Mouse (Mus musculus) heart, adult 11 months (tissue): ENCODE data around the gene Sox5.
A peak's percentile ranks its signal among the peaks of the same experiment; 100 is the strongest.

Source experiments
- DNase-seq: peaks from one replicate; pipeline ENCODE4 v3.0.0; 2022

Gene Sox5

GRCm38 (mm10) chr6:144561718-144562117 lies 220.1 kb downstream of the Sox5 start:
- peak; percentile 27 for DNase-seq

- DNase-seq: peak; percentile 39
These were observed 221.6 kb downstream of the Sox5 start for GRCm38 (mm10) chr6:144560211-144560610.

- no peak for DNase-seq
These were observed 228.3 kb downstream of the Sox5 start for GRCm38 (mm10) chr6:144553476-144553875.

- peak; percentile 66 for DNase-seq
These were observed 232.8 kb downstream of the Sox5 start for GRCm38 (mm10) chr6:144548991-144549390.

GRCm38 (mm10) chr6:144547141-144547540 lies 234.6 kb downstream of the Sox5 start:
- DNase-seq: peak; percentile 51

- DNase-seq: peak; percentile 55
These were observed 236.2 kb downstream of the Sox5 start for GRCm38 (mm10) chr6:144545549-144545948.

GRCm38 (mm10) chr6:144541316-144541715 lies 240.5 kb downstream of the Sox5 start:
- DNase-seq: no peak

- DNase-seq: peak; percentile 74
These were observed 242.2 kb downstream of the Sox5 start for GRCm38 (mm10) chr6:144539439-144540192.

GRCm38 (mm10) chr6:144523479-144523878 lies 258.3 kb downstream of the Sox5 start:
- peak; percentile 72 for DNase-seq

- DNase-seq: no peak
These were observed 263.0 kb downstream of the Sox5 start for GRCm38 (mm10) chr6:144518811-144519210.

GRCm38 (mm10) chr6:144515905-144516304 lies 265.9 kb downstream of the Sox5 start:
- no peak for DNase-seq

GRCm38 (mm10) chr6:144513761-144514160 lies 268.0 kb downstream of the Sox5 start:
- DNase-seq: peak; percentile 86

GRCm38 (mm10) chr6:144511925-144512324 lies 269.9 kb downstream of the Sox5 start:
- peak; percentile 52 for DNase-seq

GRCm38 (mm10) chr6:144510147-144510546 lies 271.6 kb downstream of the Sox5 start:
- peak; percentile 59 for DNase-seq

- DNase-seq: no peak
These were observed 277.6 kb downstream of the Sox5 start for GRCm38 (mm10) chr6:144504197-144504551.

- DNase-seq: peak; percentile 78
These were observed 278.2 kb downstream of the Sox5 start for GRCm38 (mm10) chr6:144503399-144504196.

GRCm38 (mm10) chr6:144501439-144501838 lies 280.3 kb downstream of the Sox5 start:
- no peak for DNase-seq

GRCm38 (mm10) chr6:144498177-144498576 lies 283.6 kb downstream of the Sox5 start:
- no peak for DNase-seq

GRCm38 (mm10) chr6:144491761-144492415 lies 289.9 kb downstream of the Sox5 start:
- peak; percentile 56 for DNase-seq

GRCm38 (mm10) chr6:144490896-144491295 lies 290.9 kb downstream of the Sox5 start:
- peak; percentile 35 for DNase-seq

- no peak for DNase-seq
These were observed 296.2 kb downstream of the Sox5 start for GRCm38 (mm10) chr6:144485578-144485977.

- peak; percentile 36 for DNase-seq
These were observed 298.6 kb downstream of the Sox5 start for GRCm38 (mm10) chr6:144483166-144483565.
